Mouse (Mus musculus) embryonic facial prominence, embryonic 12.5 days (tissue): ENCODE measurements around the gene Arf3. TPM values are rescaled to one million over a fixed set of nuclear protein-coding genes. Genes with fewer than 3 reads are reported as not detected.
A peak's percentile ranks its signal among the peaks of the same experiment; 100 is the strongest.

ENCODE experiments used
- ATAC-seq: fragments of 200-750 bp; cut with Nextera tagmentation; 2 replicates; pipeline ENCODE4 v1.8.0; 2017; ENCODE audit not compliant: insufficient number of reproducible peaks, insufficient read depth, low FRiP score, low TSS enrichment
- H3K27ac ChIP-seq: fragments of 300-500 bp; sonication (generic); 2 replicates; pipeline ENCODE4 v1.5.1; 2016; ENCODE audit warnings: mild to moderate bottlenecking
- H3K27me3 ChIP-seq: fragments of 300-500 bp; sonication (generic); 2 replicates; pipeline ENCODE4 v1.6.1; 2016; ENCODE audit warnings: mild to moderate bottlenecking, moderate library complexity
- H3K36me3 ChIP-seq: fragments of 300-500 bp; sonication (generic); 2 replicates; pipeline ENCODE4 v1.6.1; 2016; ENCODE audit warnings: mild to moderate bottlenecking
- H3K4me1 ChIP-seq: fragments of 300-500 bp; sonication (generic); 2 replicates; pipeline ENCODE4 v1.6.1; 2016
- H3K4me2 ChIP-seq: fragments of 300-500 bp; sonication (generic); replicated peaks from 2 replicates; pipeline ENCODE4 v1.6.1; 2016; ENCODE audit warnings: mild to moderate bottlenecking, moderate library complexity
- H3K4me3 ChIP-seq: fragments of 300-500 bp; sonication (generic); 2 replicates; pipeline ENCODE4 v1.5.1; 2016; ENCODE audit warnings: mild to moderate bottlenecking
- H3K9ac ChIP-seq: fragments of 300-500 bp; sonication (generic); 2 replicates; pipeline ENCODE4 v1.6.1; 2016; ENCODE audit warnings: mild to moderate bottlenecking, moderate library complexity
- H3K9me3 ChIP-seq: fragments of 300-500 bp; sonication (generic); 2 replicates; pipeline ENCODE4 v1.6.1; 2016; ENCODE audit warnings: mild to moderate bottlenecking, moderate library complexity
- WGBS: fragments of 180-500 bp; shearing (Covaris S2); methylation state at CpG from one replicate; pipeline ENCODE4 v1.1.7; 2016; 5-methylcytosine and 5-hydroxymethylcytosine counted together
- polyA plus RNA-seq: library from polyadenylated mRNA; unstranded; fragments of >200 nt; fragmentation: Nextera tagmentation; extraction: Ambion mirVana; gene quantifications from 2 replicates; pipeline ENCODE4 v1.2.1, GENCODE M21; 2016

Arf3 gene
- polyA plus RNA-seq, 1 experiment from 2014 or later, result 51.2 TPM

GRCm38 (mm10) chr15:98699190-98700105 lies 63.6 kb downstream of the Arf3 start:
- Histone ChIP-seq H3K4me1 (peaks cover 4% of the 10 kb centered on the region; the same call in 1 of the 2 replicates), H3K27me3 (peaks cover 36% of the 10 kb centered on the region), H3K9ac (peak overlapping the region; percentile 17; the same call in 1 of the 2 replicates), H3K4me2 (peak overlapping the region; percentile 53), H3K4me3 (peak overlapping the region; percentile 32), H3K36me3 (no peaks in the 10 kb centered on the region), H3K27ac (no peak overlapping the region), H3K9me3 (no peaks in the 10 kb centered on the region)
- ATAC-seq, result 0 out of 2 replicates have a peak, but pooled peaks have one; percentile 67
- 5% methylated on average over 40 of the region's 40 CpGs for WGBS

GRCm38 (mm10) chr15:98696216-98696615 lies 66.8 kb downstream of the Arf3 start:
- Histone ChIP-seq H3K4me2 (no peak overlapping the region), H3K9me3 (no peaks in the 10 kb centered on the region), H3K4me1 (peaks cover 14% of the 10 kb centered on the region), H3K27ac (no peak overlapping the region), H3K27me3 (peaks cover 18% of the 10 kb centered on the region), H3K4me3 (no peak overlapping the region), H3K36me3 (no peaks in the 10 kb centered on the region), H3K9ac (no peak overlapping the region)
- no peak for ATAC-seq
- whole genome bisulfite sequencing, result 66% methylated on average over 8 of the region's 8 CpGs

GRCm38 (mm10) chr15:98695726-98696125 lies 67.3 kb downstream of the Arf3 start:
- Histone ChIP-seq H3K4me1 (peaks cover 15% of the 10 kb centered on the region), H3K27me3 (peaks cover 13% of the 10 kb centered on the region), H3K9me3 (no peaks in the 10 kb centered on the region), H3K4me2 (no peak overlapping the region), H3K27ac (no peak overlapping the region), H3K4me3 (no peak overlapping the region), H3K9ac (no peak overlapping the region), H3K36me3 (no peaks in the 10 kb centered on the region)
- 51% methylated on average over 9 of the region's 9 CpGs for WGBS
- ATAC-seq, result no peak

- Histone ChIP-seq H3K4me1 (peaks cover 10% of the 10 kb centered on the region), H3K27me3 (no peaks in the 10 kb centered on the region), H3K27ac (peak overlapping the region; percentile 12; the same call in 1 of the 2 replicates), H3K9me3 (no peaks in the 10 kb centered on the region), H3K9ac (no peak overlapping the region), H3K4me2 (no peak overlapping the region), H3K36me3 (no peaks in the 10 kb centered on the region), H3K4me3 (no peak overlapping the region)
- ATAC-seq, result no peak
- 35% methylated on average over 11 of the region's 11 CpGs for WGBS
Observed at GRCm38 (mm10) chr15:98692171-98692715, 70.8 kb downstream of the Arf3 start.

GRCm38 (mm10) chr15:98691486-98692147 lies 71.4 kb downstream of the Arf3 start:
- H3K9me3 ChIP-seq, result no peaks in the 10 kb centered on the region
- H3K27ac ChIP-seq, result peak overlapping the region; percentile 12; the same call in 1 of the 2 replicates
- no peak for ATAC-seq
- WGBS, result 17% methylated on average over 7 of the region's 7 CpGs
- H3K4me2 ChIP-seq, result no peak overlapping the region
- no peak overlapping the region for H3K9ac ChIP-seq
- H3K27me3 ChIP-seq, result no peaks in the 10 kb centered on the region
- no peaks in the 10 kb centered on the region for H3K36me3 ChIP-seq
- peaks cover 10% of the 10 kb centered on the region for H3K4me1 ChIP-seq
- no peak overlapping the region for H3K4me3 ChIP-seq

DNA sequence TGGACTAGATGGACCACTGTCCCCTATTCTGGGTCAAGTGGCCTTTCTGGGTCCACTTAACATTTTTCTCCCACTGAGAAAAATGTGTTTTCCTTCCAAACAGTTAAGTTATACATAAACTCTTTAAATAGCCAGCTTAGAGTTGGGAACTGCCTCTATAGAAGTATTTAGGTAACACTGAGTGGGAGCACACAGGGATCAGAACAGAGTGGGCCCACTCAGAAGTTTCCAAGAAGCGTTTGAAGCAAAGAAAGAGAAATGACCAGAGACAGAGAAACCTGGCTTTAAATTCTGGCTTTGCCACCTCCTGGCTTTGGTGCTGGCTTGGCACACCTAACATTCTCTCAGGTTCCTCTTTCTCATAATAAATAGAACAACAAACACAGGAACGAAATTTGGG lies 73.3 kb downstream of the Arf3 start:
- 85% methylated on average over 2 of the region's 2 CpGs for WGBS
- Histone ChIP-seq H3K36me3 (no peaks in the 10 kb centered on the region), H3K9ac (no peak overlapping the region), H3K4me1 (peaks cover 10% of the 10 kb centered on the region), H3K4me2 (no peak overlapping the region), H3K9me3 (no peaks in the 10 kb centered on the region), H3K4me3 (no peak overlapping the region), H3K27ac (no peak overlapping the region), H3K27me3 (no peaks in the 10 kb centered on the region)
- no peak for ATAC-seq

Other genes starting within 250 kb of the Arf3 start
- gene Kansl2, start 228.9 kb downstream of the Arf3 start, polyA plus RNA-seq, result 175 and 177 TPM in 2 replicates
- gene Ccnt1, start 192.3 kb downstream of the Arf3 start, polyA plus RNA-seq, result 58.0 and 58.9 TPM in 2 replicates
- not detected in 2 replicates for gene 4930415O20Rik, start 192.2 kb downstream of the Arf3 start, polyA plus RNA-seq
- 18.7 and 22.2 TPM in 2 replicates for gene Adcy6, start 153.1 kb downstream of the Arf3 start, polyA plus RNA-seq
- gene Cacnb3, start 132.4 kb downstream of the Arf3 start, polyA plus RNA-seq, result 64.5 and 72.8 TPM in 2 replicates
- gene Ddx23, start 100.3 kb downstream of the Arf3 start, polyA plus RNA-seq, result 28.8 and 29.8 TPM in 2 replicates
- 0.57 and 0.91 TPM in 2 replicates for gene Rnd1, start 85.8 kb downstream of the Arf3 start, polyA plus RNA-seq
- gene Ccdc65, start 55.0 kb downstream of the Arf3 start, polyA plus RNA-seq, result 1.1 and 1.2 TPM in 2 replicates
- gene Fkbp11, start 35.0 kb downstream of the Arf3 start, polyA plus RNA-seq, result 25.1 and 26.3 TPM in 2 replicates
- 1.5 and 1.7 TPM in 2 replicates for gene Wnt10b, start 14.9 kb upstream of the Arf3 start, polyA plus RNA-seq
- gene Wnt1, start 26.6 kb upstream of the Arf3 start, polyA plus RNA-seq, result 0.13 and 0.38 TPM in 2 replicates
- 0.04 TPM in 1 of 2 replicates, not detected in the other for gene Ddn, start 46.3 kb upstream of the Arf3 start, polyA plus RNA-seq
- 85.9 and 87.1 TPM in 2 replicates for gene Prkag1, start 68.3 kb upstream of the Arf3 start, polyA plus RNA-seq
- gene Kmt2d, start 108.0 kb upstream of the Arf3 start, polyA plus RNA-seq, result 12.9 and 14.2 TPM in 2 replicates
- 19.3 and 20.7 TPM in 2 replicates for gene Rhebl1, start 131.3 kb upstream of the Arf3 start, polyA plus RNA-seq
- 0.67 and 1.2 TPM in 2 replicates for gene Dhh, start 135.3 kb upstream of the Arf3 start, polyA plus RNA-seq
- 21.5 and 26.4 TPM in 2 replicates for gene Lmbr1l, start 155.0 kb upstream of the Arf3 start, polyA plus RNA-seq
- 1,598 and 1,609 TPM in 2 replicates for gene Tuba1b, start 171.4 kb upstream of the Arf3 start, polyA plus RNA-seq
- not detected in 2 replicates for gene Gm49450, start 190.3 kb upstream of the Arf3 start, polyA plus RNA-seq
- gene Tuba1a, start 190.5 kb upstream of the Arf3 start, polyA plus RNA-seq, result 2,353 and 2,615 TPM in 2 replicates